11 mouse cellular contexts compared by ENCODE assay signal in the genomic region with DNA sequence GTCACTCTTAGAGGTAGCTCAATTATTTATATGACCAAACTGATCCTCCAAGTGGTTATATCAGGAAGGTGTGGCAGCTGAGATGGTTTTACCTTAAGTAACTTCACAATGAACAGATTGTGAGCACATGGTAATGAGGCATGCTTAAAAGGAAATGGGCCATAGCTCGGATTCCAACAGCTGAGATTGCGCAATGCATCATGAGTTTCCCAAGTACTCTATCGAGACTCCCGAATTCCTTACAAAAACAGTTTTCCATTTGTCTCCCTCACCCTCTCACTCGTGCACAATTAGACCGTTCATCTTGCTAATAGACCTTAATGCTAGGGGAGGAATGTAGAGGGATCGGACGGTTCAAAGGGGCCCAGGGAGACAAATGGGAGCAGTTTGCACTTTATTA.
DNase-seq lines count a peak whose midpoint lies in the region; TF ChIP-seq lines count a peak whose summit lies in the region.
"Had no signal": no experiment of that assay in that cellular context is flagged by ENCODE, and none has a peak within 500 bp of the region (broad histone marks: within the 10 kb centered on the region; RNA-seq: fewer than 3 reads in every experiment).

No protein-coding gene starts in this region.

- peak; percentile 56 for DNase-seq in heart, adult 18-20 months
- no peak for DNase-seq in heart, postnatal 10 days
- DNase-seq in urinary bladder, postnatal 14 days (ENCODE audit: low spot score) = peak; percentile 22
- DNase-seq in urinary bladder, adult 2 months (ENCODE audit: low spot score) = no peak
- peak; percentile 16 for DNase-seq in lung, adult 2 months
- no peak for DNase-seq in left cerebral cortex, postnatal 10 days (ENCODE audit: extremely low spot score in 1 of 2, low spot score in 2 of 2)
- no peak for DNase-seq in cerebellum, postnatal 25 days
- no peak for DNase-seq in frontal cortex, postnatal 25 days (ENCODE audit: low spot score in 2 of 2)
- DNase-seq: liver had no signal

- no peak overlapping the region for H3K4me3 ChIP-seq in lung, adult 2 months (replicated peaks; ENCODE audit: extremely low read depth, low read depth, low read length)
- H3K4me3 ChIP-seq: embryonic facial prominence, embryonic 12.5 days; neural tube, embryonic 13.5 days had no signal

- TF ChIP-seq CTCF in lung, adult 2 months (IDR thresholded peaks at IDR 0.05; ENCODE audit: insufficient read depth, low read length) = no peak

- TF ChIP-seq POLR2A in lung, adult 2 months (IDR thresholded peaks at IDR 0.05; ENCODE audit: borderline replicate concordance, extremely low read depth, low read depth, low read length) = no peak

- WGBS in lung, adult 2 months = 56% methylated on average over 8 of the region's 8 CpGs

- intact Hi-C loops in heart, postnatal 10 days (cut with DNase I) = no loop called here
- intact Hi-C loops in left cerebral cortex, postnatal 10 days (cut with DNase I) = no loop called here

- no peaks in the 10 kb centered on the region for H3K4me1 ChIP-seq in lung, adult 2 months (ENCODE audit: control insufficient read depth, insufficient read depth, low read length)

Comparison
In these comparisons a context has a peak if more than half of its experiments do, and no peak if none do; other contexts are left out.
1. DNase-seq: peak in heart, adult 18-20 months (2 of 2), urinary bladder, postnatal 14 days (single experiment) and lung, adult 2 months (single experiment); none in heart, postnatal 10 days (0 of 2), urinary bladder, adult 2 months (single experiment), left cerebral cortex, postnatal 10 days (0 of 2), cerebellum, postnatal 25 days (0 of 2) and frontal cortex, postnatal 25 days (0 of 2).